Mouse (Mus musculus): ENCODE measurements around the gene S100a16. TPM values are rescaled to one million over a fixed set of nuclear protein-coding genes. Genes with fewer than 3 reads are reported as not detected.

The S100a16 gene
- polyA plus RNA-seq, 1 experiment from 2014 or later: 32.8 TPM

GRCm38 (mm10) chr3:90508950-90509746 is 27.9 kb upstream of the S100a16 start, which contains the start of gene Chtop:
Gene Chtop, minus strand, starts transcription at chr3:90509498.
- ATAC-seq: peak; percentile 88
- WGBS (ENCODE audit: insufficient replicate concordance): under 1% methylated on average over 66 of the region's 66 CpGs

DNA sequence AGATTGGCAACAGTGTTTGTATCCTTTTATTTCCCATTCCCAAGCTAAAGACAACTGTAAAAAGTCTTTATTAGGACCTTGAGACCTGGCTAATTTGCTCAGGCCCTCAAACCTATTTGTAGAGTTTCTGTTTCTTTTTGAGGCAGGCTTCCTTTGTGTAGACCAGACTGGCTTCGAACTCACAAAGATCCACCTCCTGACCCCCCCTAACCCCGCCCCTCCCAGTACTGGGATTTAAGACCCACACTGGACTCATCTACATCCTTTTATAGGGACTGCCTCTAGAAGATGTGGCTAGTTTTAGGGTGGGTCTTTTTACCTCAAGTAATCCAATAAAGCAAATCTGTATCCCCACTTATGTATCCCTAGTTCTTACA is 27.3 kb upstream of the S100a16 start:
- WGBS (ENCODE audit: insufficient replicate concordance): 12% methylated on average over 2 of the region's 2 CpGs
- H3K27me3 ChIP-seq (replicated peaks): peaks cover 23% of the 10 kb centered on the region
- H3K4me1 ChIP-seq: peaks cover 44% of the 10 kb centered on the region
- peak overlapping the region; percentile 97 for H3K4me3 ChIP-seq
- ATAC-seq: no peak
- peak overlapping the region; percentile 75 for H3K27ac ChIP-seq
- no peaks in the 10 kb centered on the region for H3K9me3 ChIP-seq (replicated peaks)
- peaks cover 36% of the 10 kb centered on the region for H3K36me3 ChIP-seq
- peak overlapping the region; percentile 84 for H3K4me2 ChIP-seq
- peak overlapping the region; percentile 44; the same call in 1 of the 2 replicates for H3K9ac ChIP-seq

More at GRCm38 (mm10) chr3:90508950-90509746, 27.9 kb upstream of the S100a16 start, which contains the start of gene Chtop:
- Histone ChIP-seq H3K36me3 (peaks cover 41% of the 10 kb centered on the region), H3K27me3 (replicated peaks) (peaks cover 23% of the 10 kb centered on the region), H3K9ac (peak within 1 kb of the TSS; percentile 94), H3K27ac (peak within 1 kb of the TSS; percentile 90), H3K4me2 (peak within 1 kb of the TSS; percentile 84), H3K4me1 (peaks cover 39% of the 10 kb centered on the region), H3K9me3 (replicated peaks) (no peaks in the 10 kb centered on the region), H3K4me3 (peak within 1 kb of the TSS; percentile 97)

- Histone ChIP-seq H3K4me3 (no peak overlapping the region), H3K27me3 (replicated peaks) (peaks cover 23% of the 10 kb centered on the region), H3K4me1 (peaks cover 45% of the 10 kb centered on the region), H3K9me3 (replicated peaks) (no peaks in the 10 kb centered on the region), H3K27ac (no peak overlapping the region), H3K9ac (no peak overlapping the region; the same call in 1 of the 2 replicates), H3K4me2 (no peak overlapping the region), H3K36me3 (peaks cover 10% of the 10 kb centered on the region)
- 73% methylated on average over 5 of the region's 5 CpGs for WGBS (ENCODE audit: insufficient replicate concordance)
- no peak for ATAC-seq
Measured at GRCm38 (mm10) chr3:90512276-90512675, 24.8 kb upstream of the S100a16 start.

DNA sequence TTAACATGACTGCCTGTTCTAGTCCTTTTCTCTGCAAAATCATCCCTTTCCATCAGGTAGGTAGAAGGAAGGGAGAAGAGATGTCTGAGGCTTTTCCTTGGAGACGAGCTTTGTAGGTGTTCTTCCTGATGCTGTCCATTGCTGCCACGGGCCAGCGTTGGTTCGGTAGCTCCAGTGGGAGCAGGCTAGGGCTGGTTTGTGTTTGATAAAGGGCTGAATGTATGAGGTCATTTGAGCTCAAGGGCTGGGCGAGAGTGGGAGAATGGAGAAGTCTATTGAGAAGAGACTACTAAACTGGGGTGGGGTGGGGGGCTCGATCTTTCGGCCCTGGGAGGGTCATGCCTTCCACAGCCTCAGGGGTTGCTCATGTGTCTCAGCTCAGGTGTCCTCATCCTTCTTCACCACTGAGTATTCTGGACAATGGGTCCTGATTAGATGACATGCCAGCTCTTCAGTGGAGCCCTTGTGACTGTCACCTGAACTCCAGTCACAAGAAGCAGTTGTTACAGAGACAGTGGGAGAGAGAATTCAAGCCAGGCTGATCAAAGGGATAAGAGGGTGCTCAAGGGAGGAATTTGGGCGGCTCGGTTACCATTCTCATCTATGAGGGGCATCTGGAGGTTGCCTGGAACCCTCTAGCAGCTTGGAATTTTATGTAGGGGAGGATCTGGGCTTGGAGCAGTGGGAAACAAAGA is 24.0 kb upstream of the S100a16 start:
- Histone ChIP-seq H3K27ac (no peak overlapping the region), H3K27me3 (replicated peaks) (peaks cover 23% of the 10 kb centered on the region), H3K4me1 (peaks cover 37% of the 10 kb centered on the region), H3K9me3 (replicated peaks) (no peaks in the 10 kb centered on the region), H3K9ac (no peak overlapping the region), H3K36me3 (peaks cover 5% of the 10 kb centered on the region; the same call in 1 of the 2 replicates), H3K4me2 (peak overlapping the region; percentile 95; the same call in 1 of the 2 replicates), H3K4me3 (no peak overlapping the region)
- WGBS (ENCODE audit: insufficient replicate concordance): 64% methylated on average over 9 of the region's 9 CpGs
- ATAC-seq: no peak

- no peaks in the 10 kb centered on the region for H3K9me3 ChIP-seq (replicated peaks)
- peak within 1 kb of the TSS; percentile 68 for H3K9ac ChIP-seq
- ATAC-seq: peak; percentile 51
- peaks cover 34% of the 10 kb centered on the region for H3K4me1 ChIP-seq
- peak within 1 kb of the TSS; percentile 95 for H3K4me2 ChIP-seq
- peak within 1 kb of the TSS; percentile 17; the same call in 1 of the 2 replicates for H3K27ac ChIP-seq
- WGBS (ENCODE audit: insufficient replicate concordance): 3% methylated on average over 25 of the region's 25 CpGs
- H3K4me3 ChIP-seq: peak within 1 kb of the TSS; percentile 61
- peaks cover 5% of the 10 kb centered on the region; the same call in 1 of the 2 replicates for H3K36me3 ChIP-seq
- peaks cover 23% of the 10 kb centered on the region for H3K27me3 ChIP-seq (replicated peaks)
Measured at GRCm38 (mm10) chr3:90513796-90514590, 23.1 kb upstream of the S100a16 start, which contains the start of the genes S100a1 and S100a13. Gene S100a1, minus strand, starts transcription at chr3:90514392. Gene S100a13, plus strand, starts transcription at chr3:90514435.

- H3K4me2 ChIP-seq: peak overlapping the region; percentile 95
- H3K9ac ChIP-seq: peak overlapping the region; percentile 68
- WGBS (ENCODE audit: insufficient replicate concordance): 0% methylated on average over 10 of the region's 10 CpGs
- peaks cover 23% of the 10 kb centered on the region for H3K27me3 ChIP-seq (replicated peaks)
- no peaks in the 10 kb centered on the region for H3K9me3 ChIP-seq (replicated peaks)
- peaks cover 32% of the 10 kb centered on the region for H3K4me1 ChIP-seq
- H3K36me3 ChIP-seq: peaks cover 5% of the 10 kb centered on the region; the same call in 1 of the 2 replicates
- peak; percentile 86 for ATAC-seq
- H3K4me3 ChIP-seq: peak overlapping the region; percentile 61
- peak overlapping the region; percentile 17; the same call in 1 of the 2 replicates for H3K27ac ChIP-seq
Measured at GRCm38 (mm10) chr3:90514691-90515090, 22.4 kb upstream of the S100a16 start.

GRCm38 (mm10) chr3:90515242-90515641 is 21.8 kb upstream of the S100a16 start:
- peaks cover 23% of the 10 kb centered on the region for H3K27me3 ChIP-seq (replicated peaks)
- peak overlapping the region; percentile 61 for H3K4me3 ChIP-seq
- peaks cover 27% of the 10 kb centered on the region for H3K4me1 ChIP-seq
- no peaks in the 10 kb centered on the region for H3K9me3 ChIP-seq (replicated peaks)
- peak overlapping the region; percentile 95 for H3K4me2 ChIP-seq
- H3K36me3 ChIP-seq: peaks cover 5% of the 10 kb centered on the region; the same call in 1 of the 2 replicates
- no peak overlapping the region for H3K27ac ChIP-seq
- 46% methylated on average over 1 of the region's 1 CpGs for WGBS (ENCODE audit: insufficient replicate concordance)
- ATAC-seq: peak; percentile 14; the same call in 1 of the 2 replicates
- H3K9ac ChIP-seq: peak overlapping the region; percentile 68

GRCm38 (mm10) chr3:90515789-90516188 is 21.3 kb upstream of the S100a16 start:
- Histone ChIP-seq H3K9me3 (replicated peaks) (no peaks in the 10 kb centered on the region), H3K4me1 (peaks cover 26% of the 10 kb centered on the region), H3K27ac (no peak overlapping the region), H3K9ac (no peak overlapping the region), H3K27me3 (replicated peaks) (peaks cover 23% of the 10 kb centered on the region), H3K4me3 (no peak overlapping the region), H3K4me2 (peak overlapping the region; percentile 95; the same call in 1 of the 2 replicates), H3K36me3 (peaks cover 2% of the 10 kb centered on the region; the same call in 1 of the 2 replicates)
- ATAC-seq: no peak
- WGBS (ENCODE audit: insufficient replicate concordance): 80% methylated on average over 4 of the region's 4 CpGs

DNA sequence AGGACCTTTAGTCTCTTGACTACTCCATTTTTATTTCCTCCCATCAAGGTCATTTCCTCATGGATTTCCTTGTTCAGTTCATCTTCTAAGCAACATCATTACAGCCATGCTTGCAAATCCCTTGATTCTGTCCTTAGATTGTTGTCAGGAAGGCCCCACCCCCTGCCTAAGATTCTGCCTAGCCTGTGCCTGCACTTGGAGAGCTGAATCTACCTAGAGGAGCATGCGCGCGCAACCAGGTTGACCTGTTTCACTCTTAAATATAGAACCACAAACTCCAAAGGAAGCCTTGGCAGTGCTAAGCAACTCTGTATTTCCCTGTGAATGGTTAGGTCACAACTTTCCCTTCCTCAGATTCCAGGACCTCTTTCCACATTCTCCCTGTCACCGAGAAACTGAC is 19.3 kb upstream of the S100a16 start:
- WGBS (ENCODE audit: insufficient replicate concordance): 75% methylated on average over 4 of the region's 4 CpGs
- H3K27ac ChIP-seq: no peak overlapping the region
- no peak for ATAC-seq
- no peak overlapping the region for H3K9ac ChIP-seq
- no peaks in the 10 kb centered on the region for H3K9me3 ChIP-seq (replicated peaks)
- no peaks in the 10 kb centered on the region for H3K36me3 ChIP-seq
- peaks cover 26% of the 10 kb centered on the region for H3K4me1 ChIP-seq
- H3K27me3 ChIP-seq (replicated peaks): peaks cover 13% of the 10 kb centered on the region
- no peak overlapping the region for H3K4me2 ChIP-seq
- H3K4me3 ChIP-seq: no peak overlapping the region

GRCm38 (mm10) chr3:90525421-90525820 is 11.6 kb upstream of the S100a16 start:
- no peak overlapping the region for H3K27ac ChIP-seq
- no peak for ATAC-seq
- no peaks in the 10 kb centered on the region for H3K9me3 ChIP-seq (replicated peaks)
- no peaks in the 10 kb centered on the region for H3K27me3 ChIP-seq (replicated peaks)
- peaks cover 3% of the 10 kb centered on the region; the same call in 1 of the 2 replicates for H3K36me3 ChIP-seq
- WGBS (ENCODE audit: insufficient replicate concordance): 55% methylated on average over 4 of the region's 4 CpGs
- H3K9ac ChIP-seq: no peak overlapping the region
- no peak overlapping the region for H3K4me2 ChIP-seq
- no peak overlapping the region for H3K4me3 ChIP-seq
- no peaks in the 10 kb centered on the region for H3K4me1 ChIP-seq

GRCm38 (mm10) chr3:90526076-90526475 is 11.0 kb upstream of the S100a16 start:
- Histone ChIP-seq H3K4me2 (no peak overlapping the region), H3K27ac (no peak overlapping the region)
- WGBS (ENCODE audit: insufficient replicate concordance): 62% methylated on average over 2 of the region's 2 CpGs

More at GRCm38 (mm10) chr3:90526076-90526475, 11.0 kb upstream of the S100a16 start:
- Histone ChIP-seq H3K36me3 (peaks cover 3% of the 10 kb centered on the region; the same call in 1 of the 2 replicates), H3K9ac (no peak overlapping the region), H3K4me3 (no peak overlapping the region), H3K9me3 (replicated peaks) (no peaks in the 10 kb centered on the region), H3K4me1 (no peaks in the 10 kb centered on the region), H3K27me3 (replicated peaks) (no peaks in the 10 kb centered on the region)
- no peak for ATAC-seq

Measured in liver, embryonic 12.5 days (tissue).